Mouse (Mus musculus): ENCODE data around the gene Ctsl. TPM values are rescaled to one million over a fixed set of nuclear protein-coding genes. Genes with fewer than 3 reads are reported as not detected.

Ctsl gene
- total RNA-seq, 2 experiments from 2014 or later = 9.3 to 23.3 TPM

DNA sequence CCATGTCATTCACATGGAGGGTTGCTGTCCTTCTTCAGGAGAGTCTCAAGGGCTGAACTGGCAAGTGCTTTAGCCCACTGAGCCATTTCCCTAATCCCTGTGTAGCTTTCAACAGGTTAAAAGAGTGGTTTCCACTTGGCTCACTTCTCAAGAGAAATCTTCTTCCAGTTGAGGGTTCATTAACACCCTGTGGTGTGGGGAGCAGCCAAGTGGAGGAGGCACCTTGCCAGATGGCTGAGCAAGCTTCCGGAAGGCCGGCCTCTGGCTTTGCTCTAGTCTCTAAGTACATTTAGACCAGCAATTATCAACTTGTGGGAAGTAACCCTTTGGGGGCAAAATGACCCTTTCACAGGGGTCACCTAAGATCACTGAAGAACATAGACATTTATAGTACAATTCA lies 52.3 kb downstream of the Ctsl start:
- ATAC-seq (replicated peaks; ENCODE audit: poor library complexity, severe bottlenecking) = 0 out of 2 replicates have a peak, but pooled peaks have one; percentile 21

DNA sequence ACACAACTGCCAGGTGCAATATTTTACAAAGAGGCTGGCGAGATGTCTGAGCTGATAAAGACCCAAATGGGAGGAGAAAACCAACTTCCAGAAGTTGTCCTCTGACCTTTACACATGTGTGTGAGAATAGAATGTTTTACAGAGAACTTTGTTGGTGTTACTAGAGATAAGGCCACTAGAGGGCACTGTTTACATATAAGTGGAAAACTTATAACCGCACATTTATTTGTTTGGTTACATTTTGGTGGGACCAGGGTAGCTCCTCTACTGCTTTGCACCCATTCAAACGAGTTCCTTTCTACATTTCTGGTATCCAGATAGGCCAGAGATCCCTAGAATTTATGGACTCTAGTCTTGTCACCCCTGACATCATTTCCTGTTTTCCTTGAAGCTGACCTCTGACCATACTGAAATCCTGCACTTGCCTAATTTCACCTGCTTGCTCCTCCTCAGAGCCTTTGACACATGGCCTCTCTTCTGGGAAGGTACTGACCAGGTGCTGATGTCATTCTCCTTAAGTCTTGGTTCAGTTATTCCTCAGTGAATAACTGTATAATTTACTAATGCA lies 55.1 kb downstream of the Ctsl start:
- ATAC-seq (replicated peaks; ENCODE audit: poor library complexity, severe bottlenecking) = peak; percentile 43

DNA sequence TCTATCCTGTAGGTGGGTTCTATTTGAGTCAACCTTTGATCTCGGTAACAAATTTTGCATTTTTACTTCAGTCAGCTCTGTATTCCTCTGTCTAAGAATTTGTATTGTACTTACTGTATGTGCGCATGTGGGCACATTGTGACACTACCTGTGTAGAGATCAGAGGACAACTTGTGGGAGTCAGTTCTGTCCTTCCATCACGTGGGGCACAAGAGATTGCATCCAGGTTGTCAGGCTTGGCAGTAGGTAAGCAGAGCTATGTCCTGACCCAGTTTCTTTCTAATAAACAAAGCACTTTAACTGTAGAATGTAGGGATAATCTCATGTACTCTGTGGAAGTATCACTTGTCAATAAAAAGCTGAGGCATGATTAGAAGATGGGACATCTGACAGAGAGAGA lies 56.6 kb downstream of the Ctsl start:
- ATAC-seq (replicated peaks; ENCODE audit: poor library complexity, severe bottlenecking) = no peak

DNA sequence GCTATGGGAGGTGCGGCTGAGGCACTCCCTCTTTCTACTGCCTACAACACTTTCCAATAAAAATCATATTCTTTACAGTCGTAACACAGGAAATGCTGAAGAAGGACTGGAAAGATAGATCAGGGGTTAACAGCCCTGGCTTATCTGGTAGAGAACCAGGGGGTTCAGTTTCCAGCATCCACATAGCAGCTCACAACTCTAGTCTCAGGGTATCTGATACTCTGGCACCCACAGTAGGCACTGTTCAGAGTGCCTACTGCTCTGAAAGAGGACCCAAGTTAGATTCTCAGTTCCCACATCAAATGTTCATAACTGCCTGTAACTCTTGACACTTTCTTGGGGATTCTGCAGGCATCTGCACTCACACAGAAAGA lies 57.8 kb downstream of the Ctsl start:
- ATAC-seq (replicated peaks; ENCODE audit: poor library complexity, severe bottlenecking) = peak; percentile 3

GRCm38 (mm10) chr13:64312024-64312915 lies 58.4 kb downstream of the Ctsl start, which contains the start of gene Aaed1:
Gene Aaed1, minus strand, starts transcription at chr13:64312710.
- ATAC-seq (replicated peaks; ENCODE audit: poor library complexity, severe bottlenecking) = peak; percentile 70

GRCm38 (mm10) chr13:64311266-64311665 lies 59.4 kb downstream of the Ctsl start:
- ATAC-seq (replicated peaks; ENCODE audit: poor library complexity, severe bottlenecking) = no peak

DNA sequence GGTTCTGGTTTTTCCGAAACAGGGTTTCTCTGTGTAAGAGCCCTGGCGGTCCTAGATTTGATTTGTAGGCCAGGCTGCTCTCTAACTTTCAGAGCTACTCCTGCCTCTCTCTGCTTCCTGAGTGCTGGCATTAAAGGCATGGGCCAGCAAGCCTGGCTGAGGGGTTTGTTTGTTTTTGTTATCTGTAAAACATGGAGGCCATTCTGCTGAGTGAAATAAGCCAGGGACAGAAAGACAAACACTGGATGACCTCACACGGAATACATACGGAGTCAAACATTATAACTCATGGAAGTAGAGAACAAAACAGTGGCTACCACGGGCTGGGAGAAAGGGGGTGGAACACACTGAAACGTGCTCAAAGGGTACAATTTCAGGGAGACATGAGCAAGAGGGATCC lies 60.1 kb downstream of the Ctsl start:
- no peak for ATAC-seq (replicated peaks; ENCODE audit: poor library complexity, severe bottlenecking)

DNA sequence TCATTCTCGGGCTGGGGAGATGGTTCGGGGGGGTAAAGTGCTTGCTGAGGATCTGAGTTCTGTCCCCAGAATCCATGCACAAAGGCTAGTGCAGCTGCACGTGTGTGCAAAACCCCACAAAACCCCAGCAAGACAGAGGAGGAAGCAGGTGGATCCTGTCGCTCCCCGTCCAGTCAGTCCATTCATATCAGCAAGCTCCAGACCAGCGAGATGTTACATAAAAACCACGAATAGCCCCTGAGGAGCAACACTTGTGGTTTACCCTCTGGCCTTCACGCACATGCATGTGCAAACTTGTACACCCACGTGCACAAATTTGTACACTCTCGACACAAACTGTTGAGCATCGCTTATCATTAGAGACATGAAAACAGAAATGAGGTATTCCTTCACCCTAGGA lies 60.8 kb downstream of the Ctsl start:
- ATAC-seq (replicated peaks; ENCODE audit: poor library complexity, severe bottlenecking) = peak; percentile 49

Other genes starting within 250 kb of the Ctsl start
- gene Slc35d2, start 241.5 kb downstream of the Ctsl start, total RNA-seq (2014; fragmentation: Nextera tagmentation) = 1.6 TPM in 1 of 2 replicates, not detected in the other
- 5.8 and 6.7 TPM in 2 replicates for gene Slc35d2, start 241.5 kb downstream of the Ctsl start, total RNA-seq (2017)
- 23.9 and 35.8 TPM in 2 replicates for gene Zfp367, start 217.7 kb downstream of the Ctsl start, total RNA-seq (2014; fragmentation: Nextera tagmentation)
- 45.3 and 50.9 TPM in 2 replicates for gene Zfp367, start 217.7 kb downstream of the Ctsl start, total RNA-seq (2017)
- gene Habp4, start 209.1 kb downstream of the Ctsl start, total RNA-seq (2014; fragmentation: Nextera tagmentation) = 6.7 and 7.5 TPM in 2 replicates
- 1.7 and 7.7 TPM in 2 replicates for gene Habp4, start 209.1 kb downstream of the Ctsl start, total RNA-seq (2017)
- gene Cdc14b, start 95.6 kb downstream of the Ctsl start, total RNA-seq (2014; fragmentation: Nextera tagmentation) = 0.97 and 1.8 TPM in 2 replicates
- 0.73 and 2.1 TPM in 2 replicates for gene Cdc14b, start 95.6 kb downstream of the Ctsl start, total RNA-seq (2017)
- gene Aaed1, start 58.2 kb downstream of the Ctsl start, total RNA-seq (2014; fragmentation: Nextera tagmentation) = 19.1 and 20.5 TPM in 2 replicates
- gene Aaed1, start 58.2 kb downstream of the Ctsl start, total RNA-seq (2017) = 37.4 and 37.8 TPM in 2 replicates
- gene Cdk20, start 61.4 kb upstream of the Ctsl start, total RNA-seq (2014; fragmentation: Nextera tagmentation) = 1.5 and 4.1 TPM in 2 replicates
- gene Cdk20, start 61.4 kb upstream of the Ctsl start, total RNA-seq (2017) = 2.5 and 3.3 TPM in 2 replicates
- gene Fam240b, start 126.9 kb upstream of the Ctsl start, total RNA-seq (2014; fragmentation: Nextera tagmentation) = not detected in 2 replicates
- gene Fam240b, start 126.9 kb upstream of the Ctsl start, total RNA-seq (2017) = not detected in 2 replicates